Mouse (Mus musculus) MN1 (cell line): ENCODE measurements around the gene C530008M17Rik.

ENCODE experiments used
- DNase-seq: peaks from one replicate; pipeline ENCODE4 v3.0.0-alpha.2; 2016; ENCODE audit warnings: low spot score

Gene C530008M17Rik

DNA sequence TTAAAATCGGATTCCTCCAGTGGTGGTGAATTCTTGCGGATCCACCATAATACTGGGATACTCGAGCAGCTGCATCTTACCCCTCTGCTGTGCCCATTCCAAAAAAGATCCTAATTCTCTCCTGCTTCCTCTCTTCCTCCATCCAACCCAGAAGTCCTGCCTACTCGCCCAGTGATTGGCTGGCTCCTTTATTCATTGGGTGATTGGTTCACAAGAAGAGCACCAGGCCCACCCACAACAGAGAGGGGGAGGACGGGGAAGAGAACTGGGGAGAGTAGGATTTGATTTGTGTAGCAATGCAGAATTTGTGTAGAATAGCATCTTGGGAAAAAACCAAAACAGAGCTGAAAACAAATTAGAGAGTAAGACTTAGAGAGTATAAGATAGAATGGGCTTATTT lies 180.7 kb downstream of the C530008M17Rik start:
- DNase-seq: peak; percentile 76

GRCm38 (mm10) chr5:76839786-76840185 lies 183.5 kb downstream of the C530008M17Rik start:
- no peak for DNase-seq

GRCm38 (mm10) chr5:76841859-76842258 lies 185.5 kb downstream of the C530008M17Rik start:
- no peak for DNase-seq

- peak; percentile 53 for DNase-seq
Observed at GRCm38 (mm10) chr5:76843448-76843847, 187.1 kb downstream of the C530008M17Rik start.

DNA sequence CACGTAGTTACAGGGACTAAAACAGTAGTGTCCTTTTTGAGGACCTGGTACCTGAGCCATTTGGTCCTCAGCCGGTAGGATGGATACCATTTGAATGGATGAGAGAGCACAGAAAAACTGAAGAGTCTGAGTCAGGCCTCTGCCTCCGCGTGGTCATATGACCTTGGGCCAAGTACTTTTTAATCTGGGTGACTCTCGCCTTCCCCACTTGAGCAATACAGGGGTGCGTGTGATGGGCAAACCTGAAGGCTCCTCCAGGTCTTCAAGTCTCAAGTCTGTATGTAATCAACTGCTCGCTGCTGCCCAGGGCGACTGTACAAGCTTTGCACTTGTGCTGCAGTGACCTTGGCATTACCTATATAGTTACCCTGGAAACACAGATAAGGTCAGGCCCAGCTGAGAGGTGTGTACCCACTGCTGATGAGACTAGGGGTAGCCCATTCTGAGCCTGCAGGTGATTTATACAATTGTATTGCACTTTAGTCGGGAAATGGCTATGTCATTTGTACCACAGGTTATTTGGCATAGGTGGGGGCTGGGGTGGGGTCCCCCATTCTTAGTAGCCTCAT lies 187.6 kb downstream of the C530008M17Rik start:
- no peak for DNase-seq

- no peak for DNase-seq
Observed at GRCm38 (mm10) chr5:76844618-76845186, 188.4 kb downstream of the C530008M17Rik start.

GRCm38 (mm10) chr5:76847106-76847505 lies 190.8 kb downstream of the C530008M17Rik start:
- DNase-seq: no peak

DNA sequence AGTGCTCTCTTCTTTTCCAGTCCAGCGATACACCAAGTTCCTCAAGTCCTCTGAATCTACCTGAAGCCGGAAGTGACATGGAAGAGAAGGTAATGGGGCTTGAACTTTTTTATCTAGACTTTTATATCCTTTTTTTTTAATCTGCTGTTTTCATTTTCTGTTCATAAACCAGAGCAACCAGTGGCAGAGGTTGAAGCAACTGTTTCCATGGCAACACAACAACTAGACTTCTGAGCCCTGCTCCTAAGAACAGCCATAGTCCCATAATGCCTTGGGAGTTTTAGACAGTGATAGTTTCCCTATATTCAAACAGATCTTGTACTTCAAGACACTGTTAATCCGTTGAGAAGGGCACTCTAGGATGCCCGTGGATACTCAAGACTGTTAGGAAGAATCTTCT lies 195.0 kb downstream of the C530008M17Rik start:
- no peak for DNase-seq

DNA sequence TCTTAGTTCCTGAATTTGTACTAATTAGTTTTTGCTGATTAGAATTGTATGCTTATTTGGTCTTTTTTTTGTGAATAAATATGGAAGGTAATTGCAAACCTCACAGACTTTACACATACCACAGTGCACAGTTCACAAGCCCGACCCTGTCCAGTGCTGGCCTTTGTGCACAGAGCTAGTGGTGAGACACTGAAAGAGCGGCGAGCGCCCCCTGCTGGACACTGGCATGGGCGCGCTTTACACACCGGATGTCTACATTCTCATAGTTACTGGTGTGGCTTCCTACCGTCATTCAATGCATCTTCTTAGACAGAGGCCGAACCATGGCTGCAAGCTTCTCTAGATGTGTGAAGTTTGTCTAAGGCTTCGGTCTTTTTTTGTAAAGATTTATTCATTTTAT lies 197.2 kb downstream of the C530008M17Rik start:
- peak; percentile 27 for DNase-seq

- no peak for DNase-seq
Observed at GRCm38 (mm10) chr5:76855829-76856600, 199.7 kb downstream of the C530008M17Rik start.

GRCm38 (mm10) chr5:76857103-76858015 lies 201.0 kb downstream of the C530008M17Rik start:
- no peak for DNase-seq

DNA sequence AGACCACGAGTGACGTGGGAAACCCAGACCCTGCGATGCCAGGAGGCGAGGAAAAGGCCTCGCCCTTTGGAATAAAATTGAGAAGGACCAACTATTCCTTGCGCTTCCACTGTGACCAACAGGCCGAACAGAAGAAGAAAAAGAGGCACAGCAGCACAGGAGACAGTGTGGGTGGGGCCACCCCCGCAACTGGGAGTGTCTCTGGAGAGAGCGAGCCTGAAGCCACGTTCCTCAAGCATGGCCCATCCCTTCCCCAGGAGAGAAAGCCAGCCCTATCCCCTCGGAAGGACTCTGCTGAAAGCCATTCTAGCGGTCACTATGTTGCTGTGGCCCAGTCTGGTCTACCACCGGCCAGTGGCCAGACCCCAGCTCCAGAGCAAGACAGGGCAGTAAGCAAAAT lies 202.1 kb downstream of the C530008M17Rik start:
- no peak for DNase-seq

- DNase-seq: no peak
Observed at GRCm38 (mm10) chr5:76866819-76867218, 210.5 kb downstream of the C530008M17Rik start.

- DNase-seq: no peak
Observed at GRCm38 (mm10) chr5:76868693-76869286, 212.5 kb downstream of the C530008M17Rik start.

GRCm38 (mm10) chr5:76869553-76869952 lies 213.2 kb downstream of the C530008M17Rik start:
- DNase-seq: no peak

- DNase-seq: no peak
Observed at GRCm38 (mm10) chr5:76876106-76876758, 219.9 kb downstream of the C530008M17Rik start.

DNA sequence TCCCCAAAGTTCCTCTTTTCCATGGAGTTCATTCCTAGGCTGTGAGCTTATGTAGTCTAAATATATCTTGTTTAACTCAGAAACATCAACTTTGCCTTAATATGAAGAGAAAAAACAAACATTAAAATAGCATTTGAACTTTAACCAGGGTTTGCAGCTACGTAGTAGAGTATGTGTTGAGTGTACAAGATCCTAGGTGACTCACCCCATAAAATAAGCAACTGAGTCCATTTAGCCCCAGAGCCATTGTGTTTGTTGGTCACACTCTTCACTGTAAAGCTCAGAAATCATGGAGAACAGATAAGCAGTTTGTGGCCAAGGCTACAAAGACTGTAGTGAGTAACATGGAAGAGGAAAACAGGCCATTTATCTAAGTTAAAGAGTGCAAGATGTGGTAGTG lies 227.8 kb downstream of the C530008M17Rik start:
- no peak for DNase-seq

GRCm38 (mm10) chr5:76887011-76887410 lies 230.7 kb downstream of the C530008M17Rik start:
- DNase-seq: no peak

DNA sequence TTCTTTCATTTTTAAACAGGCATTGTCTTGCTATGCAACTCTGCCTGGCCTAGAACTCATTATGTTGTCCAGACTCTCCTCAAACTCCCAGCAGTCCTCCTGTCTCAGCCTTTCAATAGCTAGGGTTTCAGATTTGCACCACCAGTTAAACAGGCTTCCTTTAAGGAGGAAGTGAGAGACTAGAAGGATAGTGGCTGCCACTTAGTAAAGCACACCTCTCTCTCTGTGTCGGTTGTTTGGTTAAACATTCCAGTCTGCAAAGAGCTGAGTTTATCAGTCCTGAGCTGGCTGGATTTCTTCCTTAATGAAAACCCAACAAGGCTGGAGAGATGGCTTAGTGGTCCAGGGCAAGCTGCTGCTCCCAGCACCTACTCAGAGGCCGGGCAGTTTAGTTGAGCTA lies 236.3 kb downstream of the C530008M17Rik start:
- DNase-seq: no peak

GRCm38 (mm10) chr5:76893084-76893483 lies 236.8 kb downstream of the C530008M17Rik start:
- no peak for DNase-seq

DNA sequence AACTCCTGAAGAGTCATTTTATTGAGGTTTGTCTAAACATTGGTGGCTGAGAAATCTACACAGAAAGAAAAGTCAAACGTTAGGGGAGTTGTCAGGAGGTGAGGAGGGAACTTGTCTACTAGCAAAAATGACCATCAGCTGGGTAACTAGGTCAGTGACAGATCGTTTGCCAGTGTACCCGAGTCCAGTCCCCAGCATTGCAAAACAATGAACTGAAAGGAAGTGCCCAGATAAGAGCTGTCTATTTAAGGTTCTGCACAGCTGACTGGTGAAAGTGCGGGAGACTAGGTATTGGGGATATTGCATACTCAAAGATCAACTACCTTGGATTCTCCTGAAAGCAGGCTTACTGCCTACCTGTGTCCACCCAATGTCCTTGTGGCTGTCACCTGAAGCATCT lies 245.8 kb downstream of the C530008M17Rik start:
- DNase-seq: no peak
